Mouse (Mus musculus): ENCODE measurements at regions not wholly inside any gene's neighbourhood (a gene's known extent, or its start where the extent isn't known, plus 50 kb on each side); places are given as distances from the start of the nearest gene placed in this dataset.

DNA sequence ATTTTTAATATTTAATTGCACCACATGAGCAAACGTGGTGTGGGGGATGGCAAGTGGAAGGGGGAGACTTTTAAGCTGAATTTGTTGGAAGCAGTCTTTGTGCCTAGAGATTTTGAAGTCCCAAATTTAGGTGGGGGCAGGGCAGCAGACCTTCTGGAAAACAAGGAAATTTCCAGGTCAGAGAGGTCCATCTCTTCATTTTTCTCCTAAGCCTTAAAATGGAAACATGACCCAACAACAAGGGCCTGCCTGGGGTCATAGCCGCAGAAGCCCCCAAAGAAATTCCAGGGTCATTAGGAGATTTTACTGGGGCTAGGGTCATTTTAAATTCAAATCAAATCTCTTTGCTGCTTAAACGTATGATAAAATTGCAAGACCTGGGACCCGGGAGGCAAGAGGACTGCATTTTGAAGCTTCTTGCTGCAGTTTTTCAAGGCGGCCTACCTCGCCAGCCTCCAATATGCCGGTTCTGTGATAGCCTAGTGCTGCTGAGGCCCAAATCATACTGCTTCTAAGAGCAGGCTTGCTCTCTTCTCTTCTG lies 490.0 kb downstream of the Prss52 start:
- no peak for DNase-seq (ENCODE audit: extremely low spot score, low spot score)

DNA sequence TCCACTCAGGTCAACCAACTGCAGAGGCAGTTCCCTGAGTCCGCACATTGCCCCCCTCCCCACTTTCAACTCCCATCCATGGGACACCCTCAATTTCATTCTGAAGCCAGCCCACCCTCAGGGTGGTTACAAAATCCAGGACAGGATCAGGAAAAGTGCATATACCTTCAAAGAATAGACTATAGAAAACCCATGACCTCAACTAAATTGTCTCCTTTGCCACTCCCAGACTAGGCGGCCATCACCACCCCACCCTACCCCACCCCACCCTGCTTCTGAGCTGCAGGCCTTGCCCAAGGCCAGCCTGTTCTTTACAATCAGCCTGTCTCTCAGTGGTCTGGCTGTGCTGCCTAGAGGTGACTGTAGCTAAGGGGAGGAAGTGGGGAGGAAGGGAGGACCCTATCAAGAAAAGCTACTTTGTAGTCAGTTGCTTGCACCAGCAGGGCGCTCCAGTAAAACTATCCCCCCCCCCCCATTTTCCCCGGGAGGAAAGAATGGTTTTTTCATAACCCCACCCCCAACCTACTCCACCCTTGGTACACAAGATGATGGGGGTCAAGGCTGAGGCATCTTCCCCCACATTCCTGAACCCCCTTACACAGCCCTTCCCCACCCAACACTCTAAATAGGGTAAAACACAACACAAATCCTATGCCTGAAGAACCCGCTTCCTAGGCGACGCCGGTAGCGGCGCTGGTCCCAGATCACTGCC lies 490.9 kb downstream of the Prss52 start:
- DNase-seq (ENCODE audit: extremely low spot score, low spot score), result no peak

DNA sequence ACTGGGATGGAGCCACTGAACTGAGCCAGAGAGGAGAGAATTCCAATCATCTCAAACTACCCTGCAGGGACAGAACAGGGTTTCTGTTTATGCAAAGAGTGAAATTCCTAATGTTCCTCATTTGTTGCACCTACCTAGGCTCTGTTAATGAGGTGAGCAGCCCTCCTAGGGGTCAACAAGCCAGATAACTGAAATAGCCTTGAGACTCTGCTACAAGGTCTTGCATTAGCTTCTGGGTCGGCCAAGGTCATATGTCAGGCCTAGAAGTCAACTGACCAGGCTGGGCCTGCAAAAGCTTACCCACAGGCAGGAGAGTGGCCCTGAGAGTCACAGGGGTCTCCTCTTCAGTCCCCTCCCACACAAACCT lies 491.4 kb downstream of the Prss52 start:
- DNase-seq (ENCODE audit: extremely low spot score, low spot score), result no peak

DNA sequence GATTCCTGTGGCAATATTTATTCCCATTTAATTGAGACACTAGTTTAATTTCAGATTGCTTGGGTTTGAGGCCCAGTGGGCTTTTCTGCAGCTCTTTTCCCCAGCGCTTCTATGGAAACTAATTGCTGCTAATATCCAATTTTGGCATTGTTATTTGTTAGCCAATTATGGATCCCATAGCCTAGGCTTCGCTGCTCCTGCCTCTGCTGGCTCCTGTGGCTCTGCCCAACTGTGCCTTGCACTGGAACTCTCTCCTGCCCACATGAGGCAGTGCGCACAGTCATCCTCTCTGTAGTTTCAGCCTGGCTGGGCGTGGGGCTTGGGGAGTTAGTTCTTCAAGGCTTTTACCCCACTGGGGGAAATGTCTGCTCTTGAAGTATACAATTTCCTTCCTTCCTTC lies 491.8 kb downstream of the Prss52 start:
- no peak for DNase-seq (ENCODE audit: extremely low spot score, low spot score)

DNA sequence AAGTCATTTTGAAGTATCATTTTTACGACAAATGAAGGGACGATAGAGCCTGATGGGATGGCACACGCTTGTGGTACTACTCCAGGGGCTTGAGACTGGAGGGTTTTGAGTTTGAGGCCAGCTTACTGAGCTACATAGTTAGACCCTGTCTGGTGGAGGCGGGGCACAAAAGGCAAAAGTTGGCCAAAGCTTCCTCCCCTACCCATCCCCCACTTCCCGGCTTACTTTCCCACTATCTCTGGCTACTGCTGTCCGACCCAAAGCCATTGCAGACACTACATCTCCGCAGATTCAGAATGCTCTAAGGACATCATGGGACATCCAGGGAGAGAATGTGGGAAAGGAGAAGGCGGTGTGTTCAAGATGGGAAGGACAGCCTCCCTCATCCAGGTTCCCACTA lies 493.1 kb downstream of the Prss52 start:
- no peak for DNase-seq (ENCODE audit: extremely low spot score, low spot score)
